Mouse (Mus musculus): ENCODE results near the gene Znhit6. TPM values are rescaled to one million over a fixed set of nuclear protein-coding genes. Genes with fewer than 3 reads are reported as not detected.
A peak's percentile ranks its signal among the peaks of the same experiment; 100 is the strongest.

Znhit6 gene
- 20.4 and 21.1 TPM in 2 replicates for polyA plus RNA-seq (2015; fragmentation: Nextera tagmentation; extraction: Ambion mirVana)

- H3K27ac ChIP-seq = peak within 1 kb of the TSS; percentile 64
- ATAC-seq (replicated peaks; ENCODE audit: insufficient number of reproducible peaks, insufficient read depth, low FRiP score, low read depth) = peak; percentile 78
- H3K36me3 ChIP-seq = peaks cover 20% of the 10 kb centered on the region
- WGBS = 5% methylated on average over 37 of the region's 37 CpGs
- peak within 1 kb of the TSS; percentile 81 for H3K4me2 ChIP-seq
- H3K9me3 ChIP-seq (replicated peaks) = no peaks in the 10 kb centered on the region
- H3K4me3 ChIP-seq = peak within 1 kb of the TSS; percentile 83
- peaks cover 11% of the 10 kb centered on the region for H3K4me1 ChIP-seq (replicated peaks)
- peak within 1 kb of the TSS; percentile 74 for H3K9ac ChIP-seq
- no peaks in the 10 kb centered on the region for H3K27me3 ChIP-seq
Measured at GRCm38 (mm10) chr3:145575743-145576481, at the start of gene Znhit6. Gene Znhit6 (plus strand): TSS chr3:145576205.

DNA sequence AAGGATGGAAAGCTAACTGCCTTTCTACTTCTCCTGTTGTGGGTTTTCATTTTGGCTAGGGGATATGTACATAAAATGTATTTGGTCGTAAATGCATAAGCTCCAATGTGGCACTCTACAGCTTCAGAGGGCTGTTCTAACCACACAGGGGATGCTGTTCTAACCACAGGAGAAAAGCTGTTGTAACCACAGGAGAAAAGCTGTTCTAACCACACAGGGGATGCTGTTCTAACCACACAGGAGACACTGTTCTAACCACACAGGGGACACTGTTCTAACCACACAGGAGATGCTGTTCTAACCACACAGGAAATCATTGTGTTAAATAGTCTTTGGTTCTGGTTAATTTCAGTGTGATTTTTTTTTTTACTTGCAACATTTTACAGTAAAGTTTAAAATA is 38.1 kb upstream of the Znhit6 start:
- H3K4me2 ChIP-seq = no peak overlapping the region
- H3K4me3 ChIP-seq = no peak overlapping the region
- no peaks in the 10 kb centered on the region for H3K36me3 ChIP-seq
- H3K4me1 ChIP-seq (replicated peaks) = no peaks in the 10 kb centered on the region
- WGBS = 87% methylated on average over 1 of the region's 1 CpGs
- H3K9ac ChIP-seq = no peak overlapping the region
- no peak overlapping the region for H3K27ac ChIP-seq
- no peak for ATAC-seq (replicated peaks; ENCODE audit: insufficient number of reproducible peaks, insufficient read depth, low FRiP score, low read depth)
- H3K9me3 ChIP-seq (replicated peaks) = no peaks in the 10 kb centered on the region
- no peaks in the 10 kb centered on the region for H3K27me3 ChIP-seq

DNA sequence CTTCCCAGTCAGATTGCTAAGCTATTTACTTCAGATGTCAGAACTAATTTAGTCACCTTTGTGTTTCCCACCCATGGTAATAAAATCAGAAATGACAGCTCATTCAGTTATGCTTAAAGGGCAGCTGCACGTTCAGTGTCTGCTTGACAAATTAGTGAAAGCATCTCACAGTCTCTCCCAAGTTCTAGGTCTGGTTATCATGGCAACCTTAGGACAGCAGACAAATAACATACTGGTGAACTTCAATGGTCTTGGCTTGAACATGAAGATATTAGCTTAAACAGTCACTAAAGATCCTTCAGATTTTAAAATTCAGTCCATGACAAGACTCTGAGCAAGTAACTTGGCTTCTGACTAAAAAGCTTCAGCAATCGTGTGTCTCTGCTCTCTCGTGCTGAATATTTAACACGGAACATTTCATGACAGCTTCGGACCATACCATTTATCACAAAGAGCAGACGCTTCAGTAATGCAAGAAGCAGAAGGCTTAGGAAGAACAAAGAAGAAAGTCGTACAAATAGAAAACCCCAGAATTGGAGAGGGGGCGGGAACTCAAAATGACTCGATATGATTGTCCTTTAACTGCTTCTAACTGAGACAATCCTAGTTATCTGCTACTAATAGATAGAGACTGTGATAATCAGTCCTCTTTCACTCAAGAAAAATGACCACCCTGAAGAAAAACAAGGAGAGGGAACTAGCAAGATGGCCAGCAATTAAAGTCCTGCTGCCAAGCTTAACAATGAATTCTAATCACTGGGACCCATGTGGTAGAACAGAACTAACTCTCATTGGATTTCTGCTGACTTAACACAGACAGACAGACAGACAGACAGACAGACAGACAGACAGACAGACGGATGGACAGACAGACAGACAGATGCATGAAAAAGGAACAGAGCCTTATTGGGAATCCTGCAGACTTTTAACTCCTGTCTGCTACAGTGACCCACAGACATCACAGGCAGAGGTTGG is 27.3 kb upstream of the Znhit6 start:
- H3K4me2 ChIP-seq = no peak overlapping the region
- no peak overlapping the region for H3K9ac ChIP-seq
- ATAC-seq (replicated peaks; ENCODE audit: insufficient number of reproducible peaks, insufficient read depth, low FRiP score, low read depth) = no peak
- 68% methylated on average over 10 of the region's 10 CpGs for WGBS
- no peak overlapping the region for H3K4me3 ChIP-seq
- no peaks in the 10 kb centered on the region for H3K9me3 ChIP-seq (replicated peaks)
- H3K27ac ChIP-seq = no peak overlapping the region
- H3K4me1 ChIP-seq (replicated peaks) = no peaks in the 10 kb centered on the region
- H3K36me3 ChIP-seq = no peaks in the 10 kb centered on the region
- H3K27me3 ChIP-seq = no peaks in the 10 kb centered on the region

- Histone ChIP-seq H3K27me3 (no peaks in the 10 kb centered on the region), H3K4me2 (no peak overlapping the region), H3K4me3 (no peak overlapping the region), H3K36me3 (no peaks in the 10 kb centered on the region), H3K9me3 (replicated peaks) (no peaks in the 10 kb centered on the region), H3K27ac (no peak overlapping the region), H3K9ac (no peak overlapping the region), H3K4me1 (replicated peaks) (no peaks in the 10 kb centered on the region)
- WGBS = 60% methylated on average over 3 of the region's 3 CpGs
- no peak for ATAC-seq (replicated peaks; ENCODE audit: insufficient number of reproducible peaks, insufficient read depth, low FRiP score, low read depth)
Measured at GRCm38 (mm10) chr3:145550216-145550615, 25.8 kb upstream of the Znhit6 start.

DNA sequence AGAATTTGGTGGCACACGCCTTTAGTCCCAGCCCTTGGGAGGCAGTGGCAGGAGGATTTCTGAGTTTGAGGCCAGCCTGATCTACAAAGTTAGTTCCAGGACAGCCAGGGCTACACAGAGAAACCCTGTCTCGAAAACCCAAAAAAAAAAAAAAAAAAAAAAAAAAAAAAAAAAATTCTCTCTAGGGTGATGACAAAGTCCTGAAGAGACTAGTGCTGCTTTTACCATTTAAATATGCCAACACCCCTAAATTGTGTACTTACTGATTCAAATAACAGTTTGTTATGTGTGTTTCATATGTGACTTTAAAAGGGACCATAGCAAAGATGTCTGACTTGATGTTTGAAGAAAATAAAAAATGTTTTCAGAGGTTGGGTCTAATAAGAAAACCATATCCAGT is 21.6 kb upstream of the Znhit6 start:
- H3K4me1 ChIP-seq (replicated peaks) = no peaks in the 10 kb centered on the region
- no peaks in the 10 kb centered on the region for H3K36me3 ChIP-seq
- H3K9me3 ChIP-seq (replicated peaks) = no peaks in the 10 kb centered on the region
- H3K4me3 ChIP-seq = no peak overlapping the region
- H3K27ac ChIP-seq = no peak overlapping the region
- no peaks in the 10 kb centered on the region for H3K27me3 ChIP-seq
- H3K4me2 ChIP-seq = no peak overlapping the region
- no peak overlapping the region for H3K9ac ChIP-seq
- ATAC-seq (replicated peaks; ENCODE audit: insufficient number of reproducible peaks, insufficient read depth, low FRiP score, low read depth) = no peak
- 75% methylated on average over 2 of the region's 2 CpGs for WGBS

- ATAC-seq (replicated peaks; ENCODE audit: insufficient number of reproducible peaks, insufficient read depth, low FRiP score, low read depth) = no peak
- Histone ChIP-seq H3K27me3 (no peaks in the 10 kb centered on the region), H3K4me1 (replicated peaks) (no peaks in the 10 kb centered on the region), H3K36me3 (no peaks in the 10 kb centered on the region), H3K4me2 (no peak overlapping the region), H3K9ac (no peak overlapping the region), H3K27ac (no peak overlapping the region), H3K4me3 (no peak overlapping the region), H3K9me3 (replicated peaks) (no peaks in the 10 kb centered on the region)
- WGBS = 90% methylated on average over 10 of the region's 10 CpGs
Measured at GRCm38 (mm10) chr3:145556206-145556605, 19.8 kb upstream of the Znhit6 start.

- Histone ChIP-seq H3K27ac (no peak overlapping the region), H3K4me2 (no peak overlapping the region), H3K27me3 (no peaks in the 10 kb centered on the region), H3K4me3 (no peak overlapping the region), H3K36me3 (no peaks in the 10 kb centered on the region), H3K4me1 (replicated peaks) (no peaks in the 10 kb centered on the region), H3K9ac (no peak overlapping the region), H3K9me3 (replicated peaks) (peaks cover 4% of the 10 kb centered on the region; the same call in 1 of the 2 replicates)
- no peak for ATAC-seq (replicated peaks; ENCODE audit: insufficient number of reproducible peaks, insufficient read depth, low FRiP score, low read depth)
- 81% methylated on average over 5 of the region's 5 CpGs for WGBS
Measured at GRCm38 (mm10) chr3:145559675-145560074, 16.3 kb upstream of the Znhit6 start.

- 80% methylated on average over 4 of the region's 4 CpGs for WGBS
- ATAC-seq (replicated peaks; ENCODE audit: insufficient number of reproducible peaks, insufficient read depth, low FRiP score, low read depth) = no peak
- H3K9me3 ChIP-seq (replicated peaks) = peaks cover 4% of the 10 kb centered on the region; the same call in 1 of the 2 replicates
Measured at GRCm38 (mm10) chr3:145560117-145560516, 15.9 kb upstream of the Znhit6 start.

DNA sequence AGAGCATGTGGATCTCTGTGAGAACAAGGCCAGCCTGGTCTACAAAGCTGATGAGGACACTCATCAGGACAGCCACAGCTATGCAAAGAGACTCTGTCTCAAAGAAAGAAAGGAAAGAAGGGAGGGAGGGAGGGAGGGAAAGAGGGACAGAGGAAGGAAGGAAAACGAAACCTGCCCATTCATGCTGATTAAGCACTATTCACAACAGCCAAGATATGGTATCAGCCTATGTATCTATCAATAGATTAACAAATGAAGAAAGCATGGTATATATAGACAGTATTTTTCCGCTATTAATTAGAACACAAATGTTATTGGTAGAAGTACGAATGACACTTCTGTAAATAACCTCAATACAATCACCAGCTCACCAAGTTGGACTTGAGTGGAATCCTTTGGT is 1.5 kb upstream of the Znhit6 start:
- no peak overlapping the region for H3K9ac ChIP-seq
- no peaks in the 10 kb centered on the region for H3K9me3 ChIP-seq (replicated peaks)
- 86% methylated on average over 3 of the region's 3 CpGs for WGBS
- no peak overlapping the region for H3K27ac ChIP-seq
- H3K27me3 ChIP-seq = no peaks in the 10 kb centered on the region
- no peak overlapping the region for H3K4me3 ChIP-seq
- H3K4me2 ChIP-seq = no peak overlapping the region
- peaks cover 15% of the 10 kb centered on the region for H3K36me3 ChIP-seq
- peaks cover 11% of the 10 kb centered on the region for H3K4me1 ChIP-seq (replicated peaks)
- ATAC-seq (replicated peaks; ENCODE audit: insufficient number of reproducible peaks, insufficient read depth, low FRiP score, low read depth) = no peak

More at GRCm38 (mm10) chr3:145560117-145560516, 15.9 kb upstream of the Znhit6 start:
- no peak overlapping the region for H3K27ac ChIP-seq
- H3K27me3 ChIP-seq = no peaks in the 10 kb centered on the region
- H3K36me3 ChIP-seq = no peaks in the 10 kb centered on the region
- no peak overlapping the region for H3K4me3 ChIP-seq
- no peak overlapping the region for H3K4me2 ChIP-seq
- no peaks in the 10 kb centered on the region for H3K4me1 ChIP-seq (replicated peaks)
- H3K9ac ChIP-seq = no peak overlapping the region

DNA sequence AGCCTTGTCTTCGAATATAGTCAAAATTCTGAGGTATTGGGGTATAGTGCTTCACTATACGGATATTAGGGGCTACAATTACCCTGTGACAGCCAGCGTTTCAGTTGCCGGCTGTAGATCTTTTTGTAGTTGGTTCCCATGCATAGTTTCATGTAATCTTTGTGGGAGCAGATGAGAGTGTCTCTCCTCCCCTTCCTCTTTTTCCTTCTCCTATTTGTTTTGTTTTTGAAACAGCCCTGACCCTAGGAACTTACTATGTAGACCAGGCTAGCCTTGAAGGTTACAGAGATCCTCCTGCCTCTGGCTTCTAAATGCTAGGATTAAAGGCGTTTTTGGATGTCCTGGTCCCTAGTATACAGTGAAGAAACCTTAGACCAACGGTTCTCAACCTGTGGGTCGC is 665 bp upstream of the Znhit6 start:
- no peak for ATAC-seq (replicated peaks; ENCODE audit: insufficient number of reproducible peaks, insufficient read depth, low FRiP score, low read depth)
- no peak overlapping the region for H3K9ac ChIP-seq
- peaks cover 19% of the 10 kb centered on the region for H3K36me3 ChIP-seq
- H3K4me1 ChIP-seq (replicated peaks) = peaks cover 11% of the 10 kb centered on the region
- no peaks in the 10 kb centered on the region for H3K27me3 ChIP-seq
- 77% methylated on average over 7 of the region's 7 CpGs for WGBS
- no peaks in the 10 kb centered on the region for H3K9me3 ChIP-seq (replicated peaks)
- H3K27ac ChIP-seq = no peak overlapping the region
- H3K4me2 ChIP-seq = no peak overlapping the region; the same call in 1 of the 2 replicates
- no peak overlapping the region for H3K4me3 ChIP-seq

GRCm38 (mm10) chr3:145576482-145576822 is 447 bp downstream of the Znhit6 start:
- ATAC-seq (replicated peaks; ENCODE audit: insufficient number of reproducible peaks, insufficient read depth, low FRiP score, low read depth) = no peak; the same call in 1 of the 2 replicates
- Histone ChIP-seq H3K9me3 (replicated peaks) (no peaks in the 10 kb centered on the region), H3K4me2 (peak overlapping the region; percentile 81), H3K27ac (peak overlapping the region; percentile 64), H3K4me1 (replicated peaks) (peaks cover 11% of the 10 kb centered on the region), H3K27me3 (no peaks in the 10 kb centered on the region), H3K9ac (peak overlapping the region; percentile 74), H3K36me3 (peaks cover 26% of the 10 kb centered on the region), H3K4me3 (peak overlapping the region; percentile 83)
- WGBS = 0% methylated on average over 11 of the region's 11 CpGs
